Mouse (Mus musculus) olfactory bulb, adult 2 months (tissue): ENCODE results near the gene Gon7.

Source experiments
- CTCF ChIP-seq: fragments of 200-500 bp; IDR thresholded peaks from 2 replicates; pipeline ENCODE4 v1.5.1; 2012; ENCODE audit warnings: low read depth, mild to moderate bottlenecking, low read length, moderate library complexity; ENCODE audit not compliant: insufficient read depth
- POLR2A ChIP-seq: fragments of 200-500 bp; IDR thresholded peaks from 2 replicates; pipeline ENCODE4 v1.6.1; 2012; ENCODE audit warnings: mild to moderate bottlenecking, low read depth, low read length, moderate library complexity; ENCODE audit not compliant: insufficient read depth

- no peak for TF ChIP-seq CTCF
- no peak for TF ChIP-seq POLR2A
Measured at GRCm38 (mm10) chr12:102758403-102758756, 777 bp upstream of the Gon7 start, which contains the start of gene Gm20604.
